Mouse (Mus musculus): ENCODE measurements around the gene Cxcr2.

DNA sequence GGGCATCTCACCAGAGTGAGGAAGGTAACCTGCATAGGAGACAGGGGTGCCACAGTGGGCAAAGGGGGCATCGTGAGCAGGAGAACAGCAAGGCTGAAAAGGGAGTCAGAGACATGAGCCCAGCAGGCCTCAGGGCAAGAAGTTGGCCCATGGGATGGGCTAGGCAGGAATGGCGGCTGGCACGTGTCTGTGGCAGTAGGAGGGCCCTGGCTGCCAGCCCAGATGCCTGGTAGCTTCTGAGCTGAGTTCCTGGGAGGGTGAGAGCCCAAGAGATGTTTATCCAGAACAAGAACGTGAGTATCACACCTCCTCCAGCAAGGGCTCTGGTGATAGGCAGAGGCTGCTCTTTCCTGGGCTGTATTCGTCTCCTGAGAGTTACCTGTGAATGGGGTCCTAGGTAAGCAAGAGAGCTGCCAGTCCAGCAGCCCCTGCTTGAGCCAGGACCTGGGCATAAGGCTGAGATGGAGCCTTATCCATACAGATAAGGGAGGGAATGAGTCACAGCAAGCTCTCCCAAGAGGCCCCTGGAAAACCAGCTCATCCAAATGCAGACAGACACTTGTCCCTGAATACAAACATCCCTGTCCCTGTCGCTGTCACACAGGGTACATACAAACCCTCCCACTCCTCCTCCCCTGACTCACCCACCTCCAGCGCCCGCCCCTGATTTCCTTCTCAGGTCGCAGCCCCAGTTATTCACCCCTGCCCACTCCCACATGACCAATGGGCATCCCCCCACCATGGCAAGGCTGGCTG lies 31.8 kb upstream of the Cxcr2 start:
- TF ChIP-seq CTCF (IDR thresholded peaks at IDR 0.05; ENCODE audit: extremely low read depth, insufficient read depth, insufficient read length, insufficient replicate concordance) = no peak
- no peak for TF ChIP-seq POLR2A (IDR thresholded peaks at IDR 0.05; ENCODE audit: low read depth, low read length)

Measured in spleen, adult 2 months (tissue).